Mouse (Mus musculus) MEL (cell line): Measurements from ENCODE around the gene Mrpl11. TPM values are rescaled to one million over a fixed set of nuclear protein-coding genes. Genes with fewer than 3 reads are reported as not detected.

Experiments
- DNase-seq: peaks from one replicate; pipeline ENCODE4 v3.0.0; 2011; ENCODE audit warnings: low read depth, low spot score
- H3K27ac ChIP-seq: 2 replicates; pipeline ENCODE4 v1.5.1; 2012; ENCODE audit warnings: low read depth, mild to moderate bottlenecking, control low read depth, low read length, moderate library complexity; ENCODE audit not compliant: control insufficient read depth
- H3K27me3 ChIP-seq, 2 experiments: fragments of 150-350 bp in 1 of 2; sonication (generic) in 1 of 2; 2 replicates each; pipeline ENCODE4 v1.6.1; 2012; ENCODE audit warnings: low read length in 2 of 2, mild to moderate bottlenecking in 2 of 2, improper control_type of control experiment in 1 of 2, moderate library complexity in 1 of 2; ENCODE audit not compliant: insufficient read depth in 2 of 2, control insufficient read depth in 1 of 2
- H3K36me3 ChIP-seq, 2 experiments: 2 replicates each; pipeline ENCODE4 v1.6.1; 2012 to 2014; ENCODE audit warnings: low read length in 2 of 2, improper control_type of control experiment in 1 of 2, inconsistent platforms in 1 of 2, mild to moderate bottlenecking in 1 of 2; ENCODE audit not compliant: insufficient read depth in 2 of 2, control insufficient read depth in 1 of 2
- H3K4me1 ChIP-seq, 2 experiments: fragments of 150-350 bp in 1 of 2; sonication (generic) in 1 of 2; 2 replicates each; pipeline ENCODE4 v1.6.1; 2012; ENCODE audit warnings: low read length in 2 of 2, improper control_type of control experiment in 1 of 2, mild to moderate bottlenecking in 1 of 2; ENCODE audit not compliant: insufficient read depth in 2 of 2, control insufficient read depth in 1 of 2
- H3K4me3 ChIP-seq, 2 experiments: fragments of 150-350 bp in 1 of 2; sonication (generic) in 1 of 2; 2 replicates each; pipeline ENCODE4 v1.5.1; 2012; ENCODE audit warnings: low read depth in 2 of 2, low read length in 2 of 2, mild to moderate bottlenecking in 2 of 2, moderate library complexity in 2 of 2, control low read depth in 1 of 2, improper control_type of control experiment in 1 of 2; ENCODE audit not compliant: control insufficient read depth in 1 of 2, insufficient read depth in 1 of 2
- H3K79me2 ChIP-seq: 2 replicates; pipeline ENCODE4 v1.6.1; 2012; ENCODE audit warnings: mild to moderate bottlenecking, low read length, moderate library complexity; ENCODE audit not compliant: control insufficient read depth, poor library complexity, insufficient read depth
- H3K9ac ChIP-seq: 2 replicates; pipeline ENCODE4 v1.6.1; 2012; ENCODE audit warnings: low read depth, mild to moderate bottlenecking, control low read depth, low read length, moderate library complexity; ENCODE audit not compliant: control insufficient read depth, poor library complexity, severe bottlenecking
- H3K9me3 ChIP-seq: fragments of 150-350 bp; sonication (generic); replicated peaks from 2 replicates; pipeline ENCODE4 v1.6.1; 2012; ENCODE audit warnings: mild to moderate bottlenecking, low read length, improper control_type of control experiment, moderate library complexity; ENCODE audit not compliant: insufficient read depth
- BHLHE40 ChIP-seq: IDR thresholded peaks from 2 replicates; pipeline ENCODE4 v1.6.1; 2012; ENCODE audit warnings: low read depth, mild to moderate bottlenecking, inconsistent platforms, low read length, improper control_type of control experiment, borderline replicate concordance
- CHD1 ChIP-seq: IDR thresholded peaks from 2 replicates; pipeline ENCODE4 v1.6.1; 2012; ENCODE audit warnings: low read depth, mild to moderate bottlenecking, inconsistent platforms, low read length, improper control_type of control experiment
- E2F4 ChIP-seq: IDR thresholded peaks from 2 replicates; pipeline ENCODE4 v1.6.1; 2011; ENCODE audit warnings: low read depth, low read length, improper control_type of control experiment, borderline replicate concordance
- ELF1 ChIP-seq: IDR thresholded peaks from 2 replicates; pipeline ENCODE4 v1.6.1; 2014; ENCODE audit warnings: low read depth, mild to moderate bottlenecking, inconsistent platforms, low read length, improper control_type of control experiment, moderate library complexity
- JUND ChIP-seq: IDR thresholded peaks from 2 replicates; pipeline ENCODE4 v1.6.1; 2011; ENCODE audit warnings: low read depth, mild to moderate bottlenecking, improper control_type of control experiment, low read length
- KAT2A ChIP-seq: conservative IDR thresholded peaks from 2 replicates; pipeline ENCODE4 v1.6.1; 2012; ENCODE audit warnings: low read depth, low read length, improper control_type of control experiment, inconsistent platforms
- MAZ ChIP-seq: IDR thresholded peaks from 2 replicates; pipeline ENCODE4 v1.6.1; 2012; ENCODE audit warnings: low read depth, mild to moderate bottlenecking, inconsistent platforms, low read length, improper control_type of control experiment
- MXI1 ChIP-seq: IDR thresholded peaks from 2 replicates; pipeline ENCODE4 v1.6.1; 2011; ENCODE audit warnings: mild to moderate bottlenecking, low read depth, low read length, improper control_type of control experiment
- MYC ChIP-seq: IDR thresholded peaks from 2 replicates; pipeline ENCODE4 v1.6.1; 2011; ENCODE audit warnings: low read depth, mild to moderate bottlenecking, low read length, improper control_type of control experiment, moderate library complexity
- NELFE ChIP-seq: IDR thresholded peaks from 2 replicates; pipeline ENCODE4 v1.6.1; 2011; ENCODE audit warnings: low read depth, low read length, improper control_type of control experiment
- POLR2A ChIP-seq, 2 experiments: IDR thresholded peaks; 2 replicates each; pipeline ENCODE4 v1.6.1; 2011 to 2012; ENCODE audit warnings: low read length in 2 of 2, mild to moderate bottlenecking in 2 of 2, control low read depth in 1 of 2, improper control_type of control experiment in 1 of 2, low read depth in 1 of 2, moderate library complexity in 1 of 2; ENCODE audit not compliant: control insufficient read depth in 1 of 2, insufficient read depth in 1 of 2, poor library complexity in 1 of 2
- POLR2AphosphoS2 ChIP-seq: IDR thresholded peaks from 2 replicates; pipeline ENCODE4 v1.6.1; 2011; ENCODE audit warnings: low read length, improper control_type of control experiment
- POLR2AphosphoS5 ChIP-seq: IDR thresholded peaks from 2 replicates; pipeline ENCODE4 v1.6.1; 2012; ENCODE audit warnings: low read depth, borderline replicate concordance, mild to moderate bottlenecking, inconsistent platforms, low read length, moderate library complexity, mixed read lengths
- SIN3A ChIP-seq: IDR thresholded peaks from 2 replicates; pipeline ENCODE4 v1.6.1; 2012; ENCODE audit warnings: low read length, improper control_type of control experiment, inconsistent platforms
- SMC3 ChIP-seq: IDR thresholded peaks from 2 replicates; pipeline ENCODE4 v1.6.1; 2011; ENCODE audit warnings: low read depth, low read length, improper control_type of control experiment
- TAL1 ChIP-seq: IDR thresholded peaks from 2 replicates; pipeline ENCODE4 v1.6.1; 2012; ENCODE audit warnings: mild to moderate bottlenecking, inconsistent platforms, low read length, moderate library complexity, mixed read lengths
- TBP ChIP-seq: IDR thresholded peaks from 2 replicates; pipeline ENCODE4 v1.8.0; 2011; ENCODE audit warnings: low read depth, low read length, improper control_type of control experiment
- TCF12 ChIP-seq: IDR thresholded peaks from 2 replicates; pipeline ENCODE4 v1.6.1; 2014; ENCODE audit warnings: low read depth, mild to moderate bottlenecking, inconsistent platforms, low read length, improper control_type of control experiment, moderate library complexity
- USF1 ChIP-seq: IDR thresholded peaks from 2 replicates; pipeline ENCODE4 v1.6.1; 2014; ENCODE audit warnings: low read depth, mild to moderate bottlenecking, inconsistent platforms, low read length, improper control_type of control experiment, moderate library complexity
- USF2 ChIP-seq, 2 experiments: IDR thresholded peaks; 2 replicates each; pipeline ENCODE4 v1.6.1; 2011 to 2012; ENCODE audit warnings: improper control_type of control experiment in 2 of 2, low read length in 2 of 2, borderline replicate concordance in 1 of 2, inconsistent platforms in 1 of 2, low read depth in 1 of 2, mild to moderate bottlenecking in 1 of 2; ENCODE audit not compliant: insufficient read depth in 1 of 2
- ZMIZ1 ChIP-seq: IDR thresholded peaks from 2 replicates; pipeline ENCODE4 v1.6.1; 2012; ENCODE audit warnings: low read depth, mild to moderate bottlenecking, inconsistent platforms, low read length, improper control_type of control experiment, moderate library complexity
- polyA plus RNA-seq, 2 experiments: library from polyadenylated mRNA; stranded (reverse) in 1 of 2; unstranded in 1 of 2; fragments of >175 nt in 1 of 2; fragments of >200 nt in 1 of 2; gene quantifications; 2 replicates each; pipeline versions ENCODE4 v1.2.1 to v1.2.4; 2012; ENCODE audit warnings: low replicate concordance in 2 of 2, low read depth in 1 of 2; ENCODE audit not compliant: insufficient read length in 2 of 2, insufficient read depth in 1 of 2, missing spikeins in 1 of 2
- total RNA-seq: library from RNA; depleted of rRNA; stranded (reverse); fragments of 300-350 nt; gene quantifications from 2 replicates; pipeline ENCODE4 v1.2.3, GENCODE M21; 2012

Mrpl11 gene
- total and polyA plus RNA-seq, 3 experiments = 108 to 317 (median 124) TPM

GRCm38 (mm10) chr19:4989434-4990255, 27.7 kb downstream of the Mrpl11 start:
- no peak for DNase-seq
- H3K79me2 ChIP-seq = no peaks in the 10 kb centered on the region
- TF ChIP-seq ELF1 = no peak
- no peak for TF ChIP-seq ZMIZ1
- TF ChIP-seq KAT2A = no peak
- H3K27ac ChIP-seq = no peak overlapping the region
- 0 out of 4 replicates have a peak, but pooled peaks cover 0 to 1% of the 10 kb centered on the region in 2 experiments for H3K27me3 ChIP-seq
- no peaks in the 10 kb centered on the region for H3K9me3 ChIP-seq
- H3K9ac ChIP-seq = no peak overlapping the region
- no peaks in the 10 kb centered on the region for H3K4me1 ChIP-seq
- H3K4me3 ChIP-seq = no peak overlapping the region
- no peaks in the 10 kb centered on the region for H3K36me3 ChIP-seq

DNA sequence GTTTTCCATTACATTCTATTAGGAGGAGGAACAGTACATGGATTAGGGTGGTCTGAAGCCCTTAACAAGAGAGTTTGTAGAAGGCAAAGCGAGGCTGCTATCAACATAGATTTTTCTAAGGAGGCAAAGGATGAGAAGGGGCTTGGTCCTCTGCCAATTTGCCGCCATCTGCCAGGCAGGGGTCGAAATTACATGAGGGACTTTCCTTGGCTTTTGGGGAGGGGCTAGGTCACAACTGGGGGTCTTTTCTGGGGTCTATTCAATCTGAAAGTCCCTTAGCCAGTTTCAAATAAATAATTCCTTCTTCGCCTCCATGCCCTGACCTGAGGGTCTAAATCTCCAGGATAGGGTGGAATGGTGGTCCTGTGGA, 28.3 kb downstream of the Mrpl11 start, which contains the start of gene Npas4:
TSS of gene Npas4 (minus strand) at position 61 of the 370 bp plus-strand sequence.
- no peaks in the 10 kb centered on the region for H3K36me3 ChIP-seq
- H3K9me3 ChIP-seq = no peaks in the 10 kb centered on the region
- no peak for TF ChIP-seq JUND
- no peak for TF ChIP-seq SIN3A
- no peak for TF ChIP-seq POLR2AphosphoS2
- TF ChIP-seq MXI1 = no peak
- TF ChIP-seq SMC3 = no peak
- TF ChIP-seq E2F4 = no peak
- TF ChIP-seq USF1 = no peak
- no peak for TF ChIP-seq CHD1
- no peak for TF ChIP-seq TAL1
- TF ChIP-seq MAZ = no peak
- TF ChIP-seq TCF12 = no peak
- no peak for TF ChIP-seq BHLHE40
- TF ChIP-seq NELFE = no peak
- no peak for TF ChIP-seq USF2 (IDR thresholded peaks at IDR 0.05; ENCODE audit: borderline replicate concordance in 1 of 2, insufficient read depth in 1 of 2, low read depth in 1 of 2, low read length in 2 of 2)
- TF ChIP-seq POLR2A (IDR thresholded peaks at IDR 0.05; ENCODE audit: control insufficient read depth in 1 of 2, insufficient read depth in 1 of 2, low read depth in 1 of 2, low read length in 2 of 2, poor library complexity in 1 of 2) = no peak
- no peak for TF ChIP-seq TBP
- TF ChIP-seq MYC = no peak
- TF ChIP-seq POLR2AphosphoS5 = no peak
- TF ChIP-seq ELF1 = no peak
- H3K4me3 ChIP-seq = no peak within 1 kb of the TSS
- no peak within 1 kb of the TSS for H3K9ac ChIP-seq
- no peak within 1 kb of the TSS for H3K27ac ChIP-seq
- DNase-seq = no peak
- no peaks in the 10 kb centered on the region for H3K79me2 ChIP-seq
- H3K4me1 ChIP-seq = no peaks in the 10 kb centered on the region
- H3K27me3 ChIP-seq = 0 out of 4 replicates have a peak, but pooled peaks cover 0 to 1% of the 10 kb centered on the region in 2 experiments
